In genomic region chr17:31074053-31074590, GRCm38 (mm10) we compare ENCODE assay signal across 9 mouse cellular contexts. TPM values are rescaled to one million over a fixed set of nuclear protein-coding genes. Genes with fewer than 3 reads are reported as not detected.
DNase-seq lines count a peak whose midpoint lies in the region; ATAC-seq lines count a peak whose summit lies in the region.
"Had no signal": no experiment of that assay in that cellular context is flagged by ENCODE, and none has a peak within 500 bp of the region (broad histone marks: within the 10 kb centered on the region; RNA-seq: fewer than 3 reads in every experiment).

No protein-coding gene starts in this region.

- H3K4me3 ChIP-seq in lung, embryonic 16.5 days (ENCODE audit: low read length) = no peak overlapping the region
- H3K4me3 ChIP-seq in embryonic facial prominence, embryonic 13.5 days = no peak overlapping the region
- no peak overlapping the region for H3K4me3 ChIP-seq in midbrain, embryonic 16.5 days (ENCODE audit: low read depth, low read length)

- no peaks in the 10 kb centered on the region for H3K36me3 ChIP-seq in lung, embryonic 16.5 days (ENCODE audit: control insufficient read depth, insufficient read depth, low read length)
- no peaks in the 10 kb centered on the region for H3K36me3 ChIP-seq in embryonic facial prominence, embryonic 13.5 days
- no peaks in the 10 kb centered on the region for H3K36me3 ChIP-seq in midbrain, embryonic 16.5 days (ENCODE audit: control insufficient read depth, insufficient read depth, low read length)

- ATAC-seq in lung, embryonic 16.5 days (ENCODE audit: low read depth) = no peak
- ATAC-seq in embryonic facial prominence, embryonic 13.5 days (ENCODE audit: insufficient number of reproducible peaks, insufficient read depth, low FRiP score, low TSS enrichment, low read depth) = no peak
- no peak for ATAC-seq in midbrain, embryonic 16.5 days

- H3K9ac ChIP-seq in lung, embryonic 16.5 days (ENCODE audit: low read length) = no peak overlapping the region
- no peak overlapping the region for H3K9ac ChIP-seq in embryonic facial prominence, embryonic 13.5 days
- H3K9ac ChIP-seq in midbrain, embryonic 16.5 days (ENCODE audit: low read depth, low read length) = no peak overlapping the region

- 32% methylated on average over 7 of the region's 7 CpGs for WGBS in lung, embryonic 16.5 days
- WGBS in embryonic facial prominence, embryonic 13.5 days = 18% methylated on average over 7 of the region's 7 CpGs
- WGBS in midbrain, embryonic 16.5 days = 15% methylated on average over 7 of the region's 7 CpGs

- H3K4me2 ChIP-seq in lung, embryonic 16.5 days (ENCODE audit: low read depth, low read length) = no peak overlapping the region
- H3K4me2 ChIP-seq in embryonic facial prominence, embryonic 13.5 days = peak overlapping the region; percentile 60
- peak overlapping the region; percentile 66 for H3K4me2 ChIP-seq in midbrain, embryonic 16.5 days (ENCODE audit: low read length)

- H3K9me3 ChIP-seq in lung, embryonic 16.5 days (ENCODE audit: control insufficient read depth, low read length) = no peaks in the 10 kb centered on the region
- H3K9me3 ChIP-seq in embryonic facial prominence, embryonic 13.5 days = no peaks in the 10 kb centered on the region
- H3K9me3 ChIP-seq in midbrain, embryonic 16.5 days (replicated peaks; ENCODE audit: control insufficient read depth, low read length, poor library complexity, severe bottlenecking) = no peaks in the 10 kb centered on the region

- H3K4me1 ChIP-seq in lung, embryonic 16.5 days (replicated peaks; ENCODE audit: control insufficient read depth, insufficient read depth, low read length) = peaks cover 46% of the 10 kb centered on the region
- peaks cover 65% of the 10 kb centered on the region for H3K4me1 ChIP-seq in embryonic facial prominence, embryonic 13.5 days
- peaks cover 42% of the 10 kb centered on the region for H3K4me1 ChIP-seq in midbrain, embryonic 16.5 days (ENCODE audit: control insufficient read depth, insufficient read depth, low read length)

- peak overlapping the region; percentile 27; the same call in 1 of the 2 replicates for H3K27ac ChIP-seq in lung, embryonic 16.5 days (ENCODE audit: low read length)
- peak overlapping the region; percentile 75; the same call in 1 of the 2 replicates for H3K27ac ChIP-seq in embryonic facial prominence, embryonic 13.5 days
- peak overlapping the region; percentile 80 for H3K27ac ChIP-seq in midbrain, embryonic 16.5 days (ENCODE audit: low read length)

- DNase-seq in lung, postnatal 36 days = no peak
- peak; percentile 48 to 51 for DNase-seq in heart, postnatal 10 days
- no peak for DNase-seq in left cerebral cortex, adult 18-20 months (ENCODE audit: low spot score in 2 of 2)
- no peak for DNase-seq in embryo, embryonic 11 days
- no peak for DNase-seq in ovary, postnatal 10 days (ENCODE audit: low spot score)

- no peaks in the 10 kb centered on the region for H3K27me3 ChIP-seq in lung, embryonic 16.5 days (ENCODE audit: control insufficient read depth, insufficient read depth, low read depth, low read length)
- no peaks in the 10 kb centered on the region for H3K27me3 ChIP-seq in embryonic facial prominence, embryonic 13.5 days
- H3K27me3 ChIP-seq in midbrain, embryonic 16.5 days (ENCODE audit: control insufficient read depth, insufficient read depth, low read depth, low read length) = no peaks in the 10 kb centered on the region

- intact Hi-C loops in heart, postnatal 10 days (cut with DNase I) = loop anchor here (2.0 kb wide), 1 partner anchor 13 kb away; no protein-coding TSS in a partner anchor

RNA-seq across cellular contexts. Expression of gene Abcg1, which starts 16.6 kb away (rescaled TPM):
- 12.9 and 15.1 TPM in 2 replicates for polyA plus RNA-seq in lung, embryonic 16.5 days (2015; fragmentation: Nextera tagmentation; extraction: Ambion mirVana)
- 14.2 and 14.9 TPM in 2 replicates for polyA plus RNA-seq in embryonic facial prominence, embryonic 13.5 days (2015; fragmentation: Nextera tagmentation; extraction: Ambion mirVana)
- 1 to 10 TPM; 8.9 to 10.0 TPM for total RNA-seq in heart, postnatal 10 days (2021)
- polyA plus RNA-seq in midbrain, embryonic 16.5 days (2015; fragmentation: Nextera tagmentation; extraction: Ambion mirVana) = 23.7 and 24.3 TPM in 2 replicates
- total RNA-seq in left cerebral cortex, adult 18-20 months (2021) = 10 to 100 TPM; 70.5 to 80.0 TPM

RNA-seq across cellular contexts. Expression of gene Tff3, which starts 55.3 kb away (rescaled TPM):
- 0.58 and 1.6 TPM in 2 replicates for polyA plus RNA-seq in lung, embryonic 16.5 days (2015; fragmentation: Nextera tagmentation; extraction: Ambion mirVana)
- 5.7 TPM in 1 of 2 replicates, not detected in the other for polyA plus RNA-seq in embryonic facial prominence, embryonic 13.5 days (2015; fragmentation: Nextera tagmentation; extraction: Ambion mirVana)
- total RNA-seq in heart, postnatal 10 days (2021) = not detected
- 0.70 and 1.3 TPM in 2 replicates for polyA plus RNA-seq in midbrain, embryonic 16.5 days (2015; fragmentation: Nextera tagmentation; extraction: Ambion mirVana)
- total RNA-seq in left cerebral cortex, adult 18-20 months (2021) = not detected
- total RNA-seq: neutrophil, adult 5-6 weeks had no signal

Comparison
In these comparisons a context has a peak if more than half of its experiments do, and no peak if none do; other contexts are left out.
1. H3K27ac ChIP-seq: peak in every context shown above with its lines; median percentile 80 in midbrain, embryonic 16.5 days; 75 in embryonic facial prominence, embryonic 13.5 days; 27 in lung, embryonic 16.5 days.
2. DNase-seq: peak in heart, postnatal 10 days (2 of 2); none in lung, postnatal 36 days (single experiment), left cerebral cortex, adult 18-20 months (0 of 2), embryo, embryonic 11 days (single experiment) and ovary, postnatal 10 days (single experiment).